Mouse (Mus musculus) liver, adult 2 months (tissue): ENCODE measurements at regions not wholly inside any gene's neighbourhood (a gene's known extent, or its start where the extent isn't known, plus 50 kb on each side); places are given as distances from the start of the nearest gene placed in this dataset.

ENCODE experiments used
- DNase-seq: peaks from one replicate; pipeline ENCODE4 v3.0.0-alpha.2; 2011; ENCODE audit warnings: low read depth, low spot score; ENCODE audit errors: extremely low read depth
- H3K27ac ChIP-seq: fragments of 200-500 bp; replicated peaks from 2 replicates; pipeline ENCODE4 v1.5.1; 2012; ENCODE audit warnings: low read depth, mild to moderate bottlenecking, control low read depth, inconsistent platforms, low read length; ENCODE audit not compliant: insufficient read depth
- H3K27me3 ChIP-seq: fragments of 200-500 bp; 2 replicates; pipeline ENCODE4 v1.6.1; 2012; ENCODE audit warnings: mild to moderate bottlenecking, moderate library complexity, low read length, inconsistent platforms; ENCODE audit not compliant: control insufficient read depth, insufficient read depth
- H3K36me3 ChIP-seq: fragments of 200-500 bp; 2 replicates; pipeline ENCODE4 v1.6.1; 2012; ENCODE audit warnings: low read length, inconsistent platforms; ENCODE audit not compliant: control insufficient read depth, insufficient read depth
- H3K4me1 ChIP-seq: fragments of 200-500 bp; 2 replicates; pipeline ENCODE4 v1.6.1; 2011; ENCODE audit warnings: low read length; ENCODE audit not compliant: control insufficient read depth, insufficient read depth
- H3K4me3 ChIP-seq: fragments of 200-500 bp; 2 replicates; pipeline ENCODE4 v1.5.1; 2011; ENCODE audit warnings: low read depth, mild to moderate bottlenecking, control low read depth, low read length, moderate library complexity; ENCODE audit not compliant: insufficient read depth
- H3K79me2 ChIP-seq: fragments of 200-500 bp; 2 replicates; pipeline ENCODE4 v1.6.1; 2012; ENCODE audit warnings: inconsistent platforms, mild to moderate bottlenecking, low read length, moderate library complexity; ENCODE audit not compliant: control insufficient read depth, insufficient read depth
- H3K9ac ChIP-seq: fragments of 200-500 bp; 2 replicates; pipeline ENCODE4 v1.6.1; 2012; ENCODE audit warnings: low read depth, mild to moderate bottlenecking, control low read depth, inconsistent platforms, low read length
- CTCF ChIP-seq: fragments of 200-500 bp; IDR thresholded peaks from 2 replicates; pipeline ENCODE4 v1.5.1; 2011; ENCODE audit warnings: low read depth, low read length, control low read depth
- POLR2A ChIP-seq: fragments of 200-500 bp; IDR thresholded peaks from 2 replicates; pipeline ENCODE4 v1.6.1; 2011; ENCODE audit warnings: low read length, control low read depth; ENCODE audit not compliant: insufficient read depth; ENCODE audit errors: extremely low read depth
- WGBS: fragments of 180-500 bp; shearing (Covaris S2); methylation state at CpG from one replicate; pipeline ENCODE4 v1.1.7; 2018; 5-methylcytosine and 5-hydroxymethylcytosine counted together

DNA sequence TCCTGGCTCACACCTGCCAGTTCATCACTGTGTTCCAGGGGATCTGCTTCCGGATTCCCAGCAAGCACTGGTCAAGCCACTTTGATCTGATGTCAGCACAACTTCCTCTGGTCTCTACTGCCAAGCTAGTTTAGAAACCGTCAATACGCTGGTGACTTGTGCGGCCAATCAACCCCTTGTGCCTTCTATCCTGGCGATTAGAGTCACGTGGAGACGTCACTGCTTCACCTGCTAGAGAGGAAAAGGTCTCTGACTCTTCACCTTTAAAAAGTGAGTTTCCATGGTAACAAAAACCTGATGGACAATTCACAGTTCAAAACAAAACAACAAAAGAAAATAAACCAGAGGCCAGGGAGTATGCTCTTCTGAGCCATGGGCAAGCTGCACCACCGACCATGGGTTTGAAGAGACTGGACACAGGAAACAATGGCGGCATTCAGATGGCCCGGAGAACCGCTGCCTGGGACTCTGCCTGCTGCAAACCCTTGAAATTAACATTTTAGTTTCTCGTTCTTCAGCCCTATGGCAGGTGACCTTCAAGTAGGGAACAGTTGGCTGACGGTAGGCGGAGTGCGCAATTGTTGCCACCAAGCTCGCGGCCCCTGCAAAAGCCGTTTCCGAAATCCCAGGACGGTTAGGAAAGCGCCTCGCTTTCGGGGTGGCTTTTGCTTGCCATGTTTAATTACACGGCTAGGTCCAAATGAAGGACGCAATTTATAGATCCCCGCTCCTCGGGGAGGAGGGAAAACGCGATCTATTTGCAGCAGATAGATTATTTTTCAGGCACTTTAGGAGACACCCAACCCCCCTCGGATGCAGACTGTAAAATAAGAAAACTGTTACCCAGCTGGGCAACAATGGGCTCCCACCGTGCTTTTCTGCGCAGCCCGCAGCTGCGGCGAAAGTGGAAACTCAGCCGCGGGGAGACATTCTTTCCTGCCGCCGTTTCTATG lies 82.6 kb downstream of the Sox1 start:
- TF ChIP-seq POLR2A, result no peak
- no peak for TF ChIP-seq CTCF
- Histone ChIP-seq H3K4me3 (no peak overlapping the region), H3K9ac (no peak overlapping the region), H3K79me2 (no peaks in the 10 kb centered on the region), H3K27ac (no peak overlapping the region), H3K4me1 (no peaks in the 10 kb centered on the region), H3K36me3 (no peaks in the 10 kb centered on the region), H3K27me3 (0 out of 2 replicates have a peak, but pooled peaks cover 3% of the 10 kb centered on the region)
- DNase-seq, result no peak
- 12% methylated on average over 39 of the region's 39 CpGs for WGBS

DNA sequence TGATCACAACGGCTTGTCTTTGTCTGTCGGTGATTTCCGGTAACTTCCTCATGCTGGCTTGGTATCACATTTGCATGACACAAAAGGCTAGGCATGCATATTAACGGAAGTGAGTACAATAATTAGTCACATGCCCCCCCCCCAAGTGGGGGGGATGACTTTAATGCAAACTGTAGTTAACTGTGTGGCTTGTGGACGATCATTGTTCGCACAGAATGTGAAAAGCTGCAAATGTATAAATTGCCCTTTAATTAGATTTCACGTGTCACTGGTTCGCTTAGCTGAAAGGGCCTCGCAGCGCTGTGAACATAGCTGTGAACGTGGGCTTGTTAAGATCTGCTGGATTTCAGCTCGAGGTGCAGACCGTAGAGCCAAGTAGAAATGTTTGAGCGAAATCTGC lies 86.8 kb downstream of the Sox1 start:
- Histone ChIP-seq H3K27me3 (0 out of 2 replicates have a peak, but pooled peaks cover 2% of the 10 kb centered on the region), H3K79me2 (no peaks in the 10 kb centered on the region), H3K27ac (no peak overlapping the region), H3K9ac (no peak overlapping the region), H3K36me3 (no peaks in the 10 kb centered on the region), H3K4me3 (no peak overlapping the region), H3K4me1 (no peaks in the 10 kb centered on the region)
- 87% methylated on average over 14 of the region's 14 CpGs for WGBS
- TF ChIP-seq CTCF, result no peak
- TF ChIP-seq POLR2A, result no peak
- no peak for DNase-seq

DNA sequence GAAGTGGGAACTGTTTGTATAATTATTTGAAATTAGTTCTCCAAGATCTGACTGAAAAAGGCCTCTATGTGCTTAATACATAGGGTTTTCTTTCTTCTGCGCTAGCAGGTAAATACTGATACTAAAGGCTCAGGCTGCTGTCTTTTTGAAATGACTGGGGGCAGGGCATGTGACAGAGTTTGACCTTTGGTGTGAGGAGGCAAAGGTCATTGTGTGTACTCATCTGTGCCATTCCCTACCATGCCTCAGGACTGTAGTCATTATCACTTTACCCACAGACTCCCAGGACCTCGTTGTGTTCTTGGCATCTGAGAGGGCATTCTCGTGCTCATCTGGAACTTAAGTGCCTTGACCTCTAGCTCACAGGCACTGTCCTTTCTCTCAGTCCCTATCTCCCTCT lies 88.5 kb downstream of the Sox1 start:
- peak; percentile 64 for DNase-seq
- Histone ChIP-seq H3K9ac (no peak overlapping the region), H3K36me3 (no peaks in the 10 kb centered on the region)

DNA sequence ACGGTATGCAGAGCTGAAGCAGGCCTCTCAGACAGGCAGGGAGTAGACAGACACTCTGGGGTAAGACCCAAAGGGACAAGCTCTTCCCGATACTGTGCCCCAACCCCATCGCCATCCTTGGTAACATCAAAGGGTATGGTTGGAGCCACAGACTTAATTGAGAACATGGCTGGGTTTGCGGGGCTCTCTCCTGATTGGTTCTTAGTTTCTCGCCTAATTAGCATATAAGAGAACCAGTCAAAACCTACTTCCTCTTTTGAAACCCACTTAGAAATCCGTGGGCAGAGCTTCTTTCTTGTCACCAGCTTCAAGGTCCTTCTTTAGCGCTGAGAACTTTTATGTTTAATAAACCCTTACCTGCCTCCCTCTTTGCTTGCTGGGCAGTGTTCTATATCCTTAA lies 87.5 kb upstream of the Spaca7 start:
- WGBS, result 85% methylated on average over 7 of the region's 7 CpGs

More for the DNA sequence above, 88.5 kb downstream of the Sox1 start:
- 44% methylated on average over 3 of the region's 3 CpGs for WGBS
- Histone ChIP-seq H3K27ac (no peak overlapping the region), H3K4me1 (no peaks in the 10 kb centered on the region), H3K4me3 (no peak overlapping the region), H3K27me3 (no peaks in the 10 kb centered on the region), H3K79me2 (no peaks in the 10 kb centered on the region)
- TF ChIP-seq CTCF (no peak), POLR2A (no peak)

DNA sequence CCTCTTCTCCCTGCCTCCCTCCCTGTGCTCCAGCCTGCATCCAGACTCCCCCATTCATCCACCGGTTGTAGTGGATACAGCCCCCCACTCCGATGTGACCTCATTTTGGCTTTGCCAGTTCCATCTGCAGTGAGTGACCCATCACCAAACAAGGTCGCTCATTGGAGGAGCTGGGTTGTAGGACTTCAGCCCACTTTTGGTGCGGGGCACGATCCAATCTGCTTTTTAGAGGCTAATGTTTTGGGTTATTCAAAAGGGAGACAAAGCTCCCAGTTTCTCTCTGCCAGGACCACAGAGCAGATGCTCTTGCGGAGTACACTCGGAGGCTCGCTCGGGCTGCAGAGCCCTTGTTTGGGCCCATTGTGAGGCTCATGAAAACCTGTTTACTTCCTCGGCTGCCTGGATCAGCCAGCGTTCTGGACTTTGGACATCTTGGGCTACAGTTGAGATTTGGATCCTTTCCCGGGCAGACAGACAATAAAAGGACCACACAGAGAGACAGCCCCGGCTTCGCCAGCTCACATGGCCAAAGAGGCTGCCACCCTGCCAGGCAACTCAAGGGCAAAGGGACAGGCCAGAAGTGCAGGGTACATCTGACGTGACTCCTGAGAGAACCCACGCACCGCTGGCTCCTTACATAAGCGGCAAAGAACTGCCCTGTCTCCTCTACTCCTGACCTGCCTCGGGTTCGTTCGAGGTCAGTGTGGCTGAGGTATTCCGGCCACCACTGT lies 86.3 kb upstream of the Spaca7 start:
- Histone ChIP-seq H3K27ac (no peak overlapping the region), H3K9ac (no peak overlapping the region), H3K36me3 (no peaks in the 10 kb centered on the region), H3K4me1 (no peaks in the 10 kb centered on the region), H3K4me3 (no peak overlapping the region), H3K27me3 (no peaks in the 10 kb centered on the region), H3K79me2 (no peaks in the 10 kb centered on the region)
- WGBS, result 69% methylated on average over 22 of the region's 22 CpGs
- no peak for TF ChIP-seq CTCF
- TF ChIP-seq POLR2A, result no peak
- peak; percentile 71 for DNase-seq

More for the DNA sequence above, 87.5 kb upstream of the Spaca7 start:
- H3K9ac ChIP-seq, result no peak overlapping the region
- no peaks in the 10 kb centered on the region for H3K36me3 ChIP-seq
- no peaks in the 10 kb centered on the region for H3K27me3 ChIP-seq
- no peaks in the 10 kb centered on the region for H3K79me2 ChIP-seq
- H3K4me3 ChIP-seq, result no peak overlapping the region
- no peak for TF ChIP-seq CTCF
- TF ChIP-seq POLR2A, result no peak
- no peak for DNase-seq
- no peaks in the 10 kb centered on the region for H3K4me1 ChIP-seq
- no peak overlapping the region for H3K27ac ChIP-seq
